Mouse (Mus musculus): ENCODE measurements around the gene Haus4. TPM values are rescaled to one million over a fixed set of nuclear protein-coding genes. Genes with fewer than 3 reads are reported as not detected.

The Haus4 gene
- polyA plus RNA-seq, 1 experiment from 2014 or later = 50.6 TPM

- Histone ChIP-seq H3K9ac (ENCODE audit: low read length) (no peak overlapping the region), H3K36me3 (ENCODE audit: control insufficient read depth, insufficient read depth, low read length) (no peaks in the 10 kb centered on the region), H3K4me1 (replicated peaks; ENCODE audit: control insufficient read depth, insufficient read depth, low read length) (no peaks in the 10 kb centered on the region), H3K27me3 (ENCODE audit: control insufficient read depth, insufficient read depth, low read length) (no peaks in the 10 kb centered on the region), H3K4me3 (ENCODE audit: low read depth, low read length) (no peak overlapping the region), H3K27ac (ENCODE audit: low read depth, low read length) (no peak overlapping the region), H3K4me2 (ENCODE audit: low read depth, low read length, severe bottlenecking) (no peak overlapping the region), H3K9me3 (ENCODE audit: control insufficient read depth, low read length) (no peaks in the 10 kb centered on the region)
- DNase-seq (ENCODE audit: low spot score) (no peak), ATAC-seq (replicated peaks; ENCODE audit: low FRiP score) (no peak)
- whole genome bisulfite sequencing = 87% methylated on average over 14 of the region's 14 CpGs
These were observed 6.3 kb upstream of the Haus4 start for GRCm38 (mm10) chr14:54560527-54561242.

GRCm38 (mm10) chr14:54557330-54557729 lies 2.9 kb upstream of the Haus4 start:
- no peak overlapping the region for H3K27ac ChIP-seq (ENCODE audit: low read depth, low read length)
- no peak overlapping the region for H3K4me2 ChIP-seq (ENCODE audit: low read depth, low read length, severe bottlenecking)
- H3K4me1 ChIP-seq (replicated peaks; ENCODE audit: control insufficient read depth, insufficient read depth, low read length) = peaks cover 6% of the 10 kb centered on the region; the same call in 1 of the 2 replicates
- no peaks in the 10 kb centered on the region for H3K9me3 ChIP-seq (ENCODE audit: control insufficient read depth, low read length)
- H3K36me3 ChIP-seq (ENCODE audit: control insufficient read depth, insufficient read depth, low read length) = no peaks in the 10 kb centered on the region
- WGBS = 87% methylated on average over 8 of the region's 8 CpGs
- DNase-seq (ENCODE audit: low spot score) = no peak
- ATAC-seq (replicated peaks; ENCODE audit: low FRiP score) = no peak
- H3K4me3 ChIP-seq (ENCODE audit: low read depth, low read length) = no peak overlapping the region
- no peaks in the 10 kb centered on the region for H3K27me3 ChIP-seq (ENCODE audit: control insufficient read depth, insufficient read depth, low read length)
- no peak overlapping the region for H3K9ac ChIP-seq (ENCODE audit: low read length)

GRCm38 (mm10) chr14:54553454-54553974 lies 902 bp downstream of the Haus4 start:
- Histone ChIP-seq H3K4me3 (ENCODE audit: low read depth, low read length) (peak overlapping the region; percentile 51), H3K27ac (ENCODE audit: low read depth, low read length) (peak overlapping the region; percentile 80), H3K4me1 (replicated peaks; ENCODE audit: control insufficient read depth, insufficient read depth, low read length) (peaks cover 6% of the 10 kb centered on the region; the same call in 1 of the 2 replicates), H3K27me3 (ENCODE audit: control insufficient read depth, insufficient read depth, low read length) (no peaks in the 10 kb centered on the region), H3K4me2 (ENCODE audit: low read depth, low read length, severe bottlenecking) (peak overlapping the region; percentile 92), H3K9me3 (ENCODE audit: control insufficient read depth, low read length) (no peaks in the 10 kb centered on the region), H3K9ac (ENCODE audit: low read length) (peak overlapping the region; percentile 84), H3K36me3 (ENCODE audit: control insufficient read depth, insufficient read depth, low read length) (no peaks in the 10 kb centered on the region; the same call in 1 of the 2 replicates)
- ATAC-seq (replicated peaks; ENCODE audit: low FRiP score) (no peak), DNase-seq (ENCODE audit: low spot score) (peak; percentile 66)
- 2% methylated on average over 21 of the region's 21 CpGs for WGBS

DNA sequence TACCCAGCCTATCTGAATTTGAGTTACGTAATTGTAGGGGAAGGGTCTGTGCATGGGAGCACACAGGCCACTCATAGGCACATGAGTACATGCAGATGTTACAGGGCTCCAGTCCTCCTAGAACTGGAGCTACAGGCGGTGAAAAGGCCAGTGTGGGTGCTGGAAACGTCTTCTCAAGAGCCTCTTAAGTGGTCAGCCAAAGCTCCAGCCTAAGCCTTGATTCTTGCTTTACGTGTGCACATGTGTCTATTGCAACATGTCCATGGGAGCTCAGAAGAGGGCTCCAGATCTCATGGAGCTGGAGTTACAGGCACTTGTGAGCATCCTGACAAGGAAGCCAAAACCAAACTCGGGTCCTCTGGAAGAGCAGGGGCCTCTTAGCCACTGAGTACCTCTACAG lies 9.7 kb downstream of the Haus4 start:
- Histone ChIP-seq H3K4me1 (replicated peaks; ENCODE audit: control insufficient read depth, insufficient read depth, low read length) (no peaks in the 10 kb centered on the region), H3K9me3 (ENCODE audit: control insufficient read depth, low read length) (no peaks in the 10 kb centered on the region), H3K9ac (ENCODE audit: low read length) (no peak overlapping the region), H3K4me2 (ENCODE audit: low read depth, low read length, severe bottlenecking) (no peak overlapping the region), H3K27ac (ENCODE audit: low read depth, low read length) (no peak overlapping the region), H3K27me3 (ENCODE audit: control insufficient read depth, insufficient read depth, low read length) (no peaks in the 10 kb centered on the region), H3K36me3 (ENCODE audit: control insufficient read depth, insufficient read depth, low read length) (peaks cover 3% of the 10 kb centered on the region), H3K4me3 (ENCODE audit: low read depth, low read length) (no peak overlapping the region)
- ATAC-seq (replicated peaks; ENCODE audit: low FRiP score) = no peak
- DNase-seq (ENCODE audit: low spot score) = no peak
- WGBS = 90% methylated on average over 5 of the region's 5 CpGs

GRCm38 (mm10) chr14:54540771-54541170 lies 13.6 kb downstream of the Haus4 start:
- ATAC-seq (replicated peaks; ENCODE audit: low FRiP score) = no peak
- WGBS = 69% methylated on average over 11 of the region's 11 CpGs
- H3K27ac ChIP-seq (ENCODE audit: low read depth, low read length) = no peak overlapping the region
- H3K4me1 ChIP-seq (replicated peaks; ENCODE audit: control insufficient read depth, insufficient read depth, low read length) = no peaks in the 10 kb centered on the region
- no peaks in the 10 kb centered on the region for H3K27me3 ChIP-seq (ENCODE audit: control insufficient read depth, insufficient read depth, low read length)
- no peaks in the 10 kb centered on the region for H3K9me3 ChIP-seq (ENCODE audit: control insufficient read depth, low read length)
- no peak overlapping the region for H3K4me3 ChIP-seq (ENCODE audit: low read depth, low read length)
- no peak overlapping the region for H3K4me2 ChIP-seq (ENCODE audit: low read depth, low read length, severe bottlenecking)
- H3K9ac ChIP-seq (ENCODE audit: low read length) = no peak overlapping the region
- H3K36me3 ChIP-seq (ENCODE audit: control insufficient read depth, insufficient read depth, low read length) = peaks cover 3% of the 10 kb centered on the region
- DNase-seq (ENCODE audit: low spot score) = peak; percentile 41

GRCm38 (mm10) chr14:54538580-54538979 lies 15.8 kb downstream of the Haus4 start:
- Histone ChIP-seq H3K9me3 (ENCODE audit: control insufficient read depth, low read length) (no peaks in the 10 kb centered on the region), H3K27ac (ENCODE audit: low read depth, low read length) (no peak overlapping the region), H3K4me2 (ENCODE audit: low read depth, low read length, severe bottlenecking) (no peak overlapping the region), H3K36me3 (ENCODE audit: control insufficient read depth, insufficient read depth, low read length) (peaks cover 3% of the 10 kb centered on the region), H3K27me3 (ENCODE audit: control insufficient read depth, insufficient read depth, low read length) (no peaks in the 10 kb centered on the region), H3K9ac (ENCODE audit: low read length) (no peak overlapping the region), H3K4me1 (replicated peaks; ENCODE audit: control insufficient read depth, insufficient read depth, low read length) (no peaks in the 10 kb centered on the region), H3K4me3 (ENCODE audit: low read depth, low read length) (no peak overlapping the region)
- no peak for ATAC-seq (replicated peaks; ENCODE audit: low FRiP score)
- WGBS = 92% methylated on average over 2 of the region's 2 CpGs
- no peak for DNase-seq (ENCODE audit: low spot score)

GRCm38 (mm10) chr14:54528446-54529111 lies 25.8 kb downstream of the Haus4 start:
- no peak overlapping the region; the same call in 1 of the 2 replicates for H3K9ac ChIP-seq (ENCODE audit: low read length)
- peak overlapping the region; percentile 6; the same call in 1 of the 2 replicates for H3K4me2 ChIP-seq (ENCODE audit: low read depth, low read length, severe bottlenecking)
- H3K4me3 ChIP-seq (ENCODE audit: low read depth, low read length) = no peak overlapping the region
- 11% methylated on average over 17 of the region's 17 CpGs for WGBS
- DNase-seq (ENCODE audit: low spot score) (peak; percentile 94), ATAC-seq (replicated peaks; ENCODE audit: low FRiP score) (peak; percentile 77)
- H3K27ac ChIP-seq (ENCODE audit: low read depth, low read length) = no peak overlapping the region
- H3K4me1 ChIP-seq (replicated peaks; ENCODE audit: control insufficient read depth, insufficient read depth, low read length) = peaks cover 3% of the 10 kb centered on the region; the same call in 1 of the 2 replicates
- no peaks in the 10 kb centered on the region for H3K36me3 ChIP-seq (ENCODE audit: control insufficient read depth, insufficient read depth, low read length)
- H3K27me3 ChIP-seq (ENCODE audit: control insufficient read depth, insufficient read depth, low read length) = no peaks in the 10 kb centered on the region
- H3K9me3 ChIP-seq (ENCODE audit: control insufficient read depth, low read length) = no peaks in the 10 kb centered on the region

GRCm38 (mm10) chr14:54528007-54528393 lies 26.4 kb downstream of the Haus4 start:
- peak overlapping the region; percentile 56; the same call in 1 of the 2 replicates for H3K4me2 ChIP-seq (ENCODE audit: low read depth, low read length, severe bottlenecking)
- 19% methylated on average over 5 of the region's 5 CpGs for WGBS
- ATAC-seq (replicated peaks; ENCODE audit: low FRiP score) (no peak), DNase-seq (ENCODE audit: low spot score) (no peak)
- no peak overlapping the region for H3K4me3 ChIP-seq (ENCODE audit: low read depth, low read length)
- H3K36me3 ChIP-seq (ENCODE audit: control insufficient read depth, insufficient read depth, low read length) = no peaks in the 10 kb centered on the region
- H3K27ac ChIP-seq (ENCODE audit: low read depth, low read length) = no peak overlapping the region
- no peaks in the 10 kb centered on the region for H3K27me3 ChIP-seq (ENCODE audit: control insufficient read depth, insufficient read depth, low read length)
- H3K9me3 ChIP-seq (ENCODE audit: control insufficient read depth, low read length) = no peaks in the 10 kb centered on the region
- H3K4me1 ChIP-seq (replicated peaks; ENCODE audit: control insufficient read depth, insufficient read depth, low read length) = peaks cover 3% of the 10 kb centered on the region; the same call in 1 of the 2 replicates
- peak overlapping the region; percentile 66; the same call in 1 of the 2 replicates for H3K9ac ChIP-seq (ENCODE audit: low read length)
